Mouse (Mus musculus) ovary, postnatal 36 days (tissue): ENCODE data around the gene Spag16.
"Not testable (repeated sequence)": the region's sequence is repeated elsewhere in the genome, so short reads cannot be mapped to it uniquely, and the experiment has no call there.

Experiments used
- DNase-seq: peaks from one replicate; pipeline ENCODE4 v3.0.0; 2022; ENCODE audit warnings: low spot score, mixed read lengths

Gene Spag16

GRCm38 (mm10) chr1:69826806-69827703, at the start of gene Spag16:
TSS of gene Spag16 (plus strand) at chr1:69826970.
- peak; percentile 47 for DNase-seq

GRCm38 (mm10) chr1:69785129-69785528, 41.6 kb upstream of the Spag16 start:
- no peak for DNase-seq

GRCm38 (mm10) chr1:69786716-69787115, 40.1 kb upstream of the Spag16 start:
- DNase-seq = no peak

- no peak for DNase-seq
These were observed 39.4 kb upstream of the Spag16 start for GRCm38 (mm10) chr1:69787379-69787778.

GRCm38 (mm10) chr1:69790337-69791250, 36.2 kb upstream of the Spag16 start:
- peak; percentile 28 for DNase-seq

- no peak for DNase-seq
These were observed 27.7 kb upstream of the Spag16 start for GRCm38 (mm10) chr1:69798948-69799565.

GRCm38 (mm10) chr1:69810161-69810560, 16.6 kb upstream of the Spag16 start:
- no peak for DNase-seq

GRCm38 (mm10) chr1:69825635-69826034, 1.1 kb upstream of the Spag16 start:
- not testable (repeated sequence) for DNase-seq

GRCm38 (mm10) chr1:69828872-69829479, 2.2 kb downstream of the Spag16 start:
- DNase-seq = peak; percentile 10

GRCm38 (mm10) chr1:69830586-69830985, 3.8 kb downstream of the Spag16 start:
- no peak for DNase-seq

- no peak for DNase-seq
These were observed 4.2 kb downstream of the Spag16 start for GRCm38 (mm10) chr1:69831002-69831401.

- DNase-seq = not testable (repeated sequence)
These were observed 6.7 kb downstream of the Spag16 start for GRCm38 (mm10) chr1:69833476-69833875.

- DNase-seq = no peak
These were observed 26.7 kb downstream of the Spag16 start for GRCm38 (mm10) chr1:69853436-69853835.

- DNase-seq = no peak
These were observed 41.0 kb downstream of the Spag16 start for GRCm38 (mm10) chr1:69867776-69868175.

GRCm38 (mm10) chr1:69956606-69957005, 129.8 kb downstream of the Spag16 start:
- no peak for DNase-seq

GRCm38 (mm10) chr1:69996874-69997273, 170.1 kb downstream of the Spag16 start:
- DNase-seq = no peak

GRCm38 (mm10) chr1:70012991-70013390, 186.2 kb downstream of the Spag16 start:
- no peak for DNase-seq

GRCm38 (mm10) chr1:70037384-70037783, 210.6 kb downstream of the Spag16 start:
- no peak for DNase-seq

- DNase-seq = no peak
These were observed 240.6 kb downstream of the Spag16 start for GRCm38 (mm10) chr1:70067404-70067803.

- no peak for DNase-seq
These were observed 246.7 kb downstream of the Spag16 start for GRCm38 (mm10) chr1:70073440-70073839.

- no peak for DNase-seq
These were observed 252.0 kb downstream of the Spag16 start for GRCm38 (mm10) chr1:70078806-70079205.
